Mouse (Mus musculus): ENCODE results near the gene Rgs19.

DNA sequence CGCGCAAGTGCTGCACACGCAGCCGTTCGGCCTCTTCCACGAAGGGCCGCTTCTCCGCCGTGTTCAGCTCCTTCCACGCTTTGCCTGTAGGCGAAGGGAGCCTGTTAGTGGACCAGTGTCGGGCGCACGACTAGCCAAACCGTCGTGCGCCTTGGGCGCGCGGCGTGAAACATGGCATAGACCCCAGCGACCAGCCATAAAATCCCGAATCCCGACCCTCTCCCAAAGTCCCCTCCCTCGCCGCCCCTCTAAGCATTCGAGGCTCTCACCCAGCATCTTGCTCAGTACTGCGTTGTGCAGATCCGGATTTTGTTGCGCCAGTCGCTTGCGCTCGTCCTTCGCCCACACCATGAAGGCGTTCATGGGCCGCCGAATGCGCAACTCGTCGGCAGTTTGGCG is 22.9 kb downstream of the Rgs19 start:
- TF ChIP-seq CTCF (IDR thresholded peaks at IDR 0.05; ENCODE audit: extremely low read depth, insufficient read depth, low read length) (no peak), POLR2A (IDR thresholded peaks at IDR 0.05; ENCODE audit: extremely low read depth, insufficient read depth, low read length) (no peak)

All from cortical plate, adult 2 months (tissue).